Mouse (Mus musculus): ENCODE results near the gene Rab7b. TPM values are rescaled to one million over a fixed set of nuclear protein-coding genes. Genes with fewer than 3 reads are reported as not detected.

The Rab7b gene
- polyA plus RNA-seq, 1 experiment, result 0.96 TPM

DNA sequence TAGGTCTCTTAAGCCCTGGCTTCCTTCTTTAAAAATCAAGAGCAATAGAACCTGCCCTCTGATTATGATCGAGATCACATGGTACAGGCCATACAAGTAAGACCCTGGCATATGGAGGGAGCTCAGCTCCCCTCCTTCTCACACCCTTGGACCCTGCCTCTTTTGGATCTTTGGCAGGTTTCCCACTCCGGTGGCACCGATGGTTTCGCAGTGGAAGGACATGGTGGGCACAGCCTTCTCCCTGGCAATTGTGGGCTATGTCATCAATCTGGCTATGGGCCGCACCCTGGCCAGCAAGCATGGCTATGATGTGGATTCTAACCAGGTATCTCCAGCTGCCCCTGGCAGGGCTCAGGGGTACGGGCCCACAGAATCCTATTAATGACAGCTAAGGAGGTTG is 68.7 kb downstream of the Rab7b start:
- TF ChIP-seq POLR2A (IDR thresholded peaks at IDR 0.05; ENCODE audit: borderline replicate concordance, extremely low read depth, insufficient read depth, insufficient read length, poor library complexity, severe bottlenecking), result no peak
- no peak for TF ChIP-seq CTCF (IDR thresholded peaks at IDR 0.05; ENCODE audit: borderline replicate concordance, extremely low read depth, insufficient read depth, insufficient read length)
- DNase-seq (ENCODE audit: low read depth), result no peak

DNA sequence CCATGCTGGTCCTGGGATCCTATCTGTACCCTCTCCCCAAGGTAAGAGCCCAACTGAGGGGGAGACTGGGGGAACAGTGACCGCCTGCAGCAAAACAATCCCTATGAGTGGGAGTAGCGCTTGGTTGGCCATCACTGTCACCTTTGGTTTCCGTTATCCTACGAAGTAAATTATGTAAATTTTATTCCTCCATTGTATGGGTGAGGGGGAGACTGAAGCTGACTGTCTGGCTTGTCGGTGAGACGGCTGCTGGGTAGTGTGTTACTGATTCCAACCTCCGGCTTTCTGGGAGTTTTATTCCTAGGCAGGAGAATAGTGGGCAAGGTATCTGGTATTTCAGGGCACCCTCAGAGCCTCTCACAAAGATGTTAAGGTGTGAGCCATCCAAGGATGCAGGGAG is 70.3 kb downstream of the Rab7b start:
- no peak for TF ChIP-seq POLR2A (IDR thresholded peaks at IDR 0.05; ENCODE audit: borderline replicate concordance, extremely low read depth, insufficient read depth, insufficient read length, poor library complexity, severe bottlenecking)
- no peak for TF ChIP-seq CTCF (IDR thresholded peaks at IDR 0.05; ENCODE audit: borderline replicate concordance, extremely low read depth, insufficient read depth, insufficient read length)
- no peak for DNase-seq (ENCODE audit: low read depth)

DNA sequence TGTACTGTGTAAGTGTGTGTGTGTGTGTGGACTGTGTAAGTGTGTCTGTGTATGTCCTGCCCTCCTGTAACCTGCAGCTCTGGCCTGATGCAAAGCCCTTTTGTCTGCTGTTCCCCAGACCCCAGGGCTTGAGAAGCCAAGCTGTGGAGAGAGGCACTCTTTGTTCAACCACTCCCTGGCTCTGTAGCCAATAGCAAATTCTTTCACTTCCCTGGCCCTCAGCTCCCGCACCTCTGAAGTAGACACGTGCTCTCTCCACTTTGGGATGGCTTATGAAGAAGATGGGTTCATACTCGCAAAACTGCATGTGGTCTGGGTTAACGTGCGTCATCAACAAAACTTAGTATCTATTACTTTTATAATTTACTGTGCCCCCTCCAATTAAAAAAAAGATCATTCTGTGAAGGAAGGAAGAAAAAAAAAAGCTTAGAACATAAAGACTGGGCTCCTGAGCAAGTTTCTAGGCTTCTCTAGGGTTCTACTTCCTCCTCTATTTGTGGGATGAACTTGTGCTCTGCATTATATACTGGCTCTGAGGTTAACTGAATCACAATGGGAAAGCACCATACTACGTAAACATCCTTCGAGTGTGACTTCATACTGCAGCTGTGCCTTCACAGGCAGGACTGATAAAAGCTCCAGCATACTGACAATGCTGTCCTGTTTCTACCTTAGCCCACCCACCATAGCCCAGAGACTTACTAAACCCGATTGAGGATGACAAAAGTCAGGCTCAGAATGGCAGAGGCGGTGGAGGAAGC is 71.4 kb downstream of the Rab7b start:
- DNase-seq (ENCODE audit: low read depth), result peak; percentile 23

DNA sequence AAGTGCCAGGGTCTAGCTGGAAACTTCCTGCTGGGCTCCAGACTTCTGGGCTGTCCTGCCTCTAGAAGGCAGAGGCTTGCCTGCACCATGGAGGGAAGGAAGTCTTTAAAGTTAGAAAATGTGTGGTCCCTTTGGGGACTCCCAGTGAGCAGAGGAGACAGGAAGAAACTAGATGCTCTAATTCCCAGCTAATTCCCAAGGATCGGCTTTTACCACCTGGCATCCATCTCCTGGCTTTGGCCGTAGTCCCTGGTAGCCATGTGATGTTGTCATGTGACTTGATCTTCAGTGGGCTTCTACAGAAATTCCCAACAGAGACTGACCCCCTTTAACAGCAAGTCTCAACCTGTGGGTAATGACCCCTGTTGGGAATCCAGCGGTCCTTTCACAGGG is 71.9 kb downstream of the Rab7b start:
- TF ChIP-seq POLR2A (IDR thresholded peaks at IDR 0.05; ENCODE audit: borderline replicate concordance, extremely low read depth, insufficient read depth, insufficient read length, poor library complexity, severe bottlenecking), result no peak
- no peak for TF ChIP-seq CTCF (IDR thresholded peaks at IDR 0.05; ENCODE audit: borderline replicate concordance, extremely low read depth, insufficient read depth, insufficient read length)
- DNase-seq (ENCODE audit: low read depth), result no peak

More for the DNA sequence above, 71.4 kb downstream of the Rab7b start:
- TF ChIP-seq POLR2A (IDR thresholded peaks at IDR 0.05; ENCODE audit: borderline replicate concordance, extremely low read depth, insufficient read depth, insufficient read length, poor library complexity, severe bottlenecking) (no peak), CTCF (IDR thresholded peaks at IDR 0.05; ENCODE audit: borderline replicate concordance, extremely low read depth, insufficient read depth, insufficient read length) (no peak)

DNA sequence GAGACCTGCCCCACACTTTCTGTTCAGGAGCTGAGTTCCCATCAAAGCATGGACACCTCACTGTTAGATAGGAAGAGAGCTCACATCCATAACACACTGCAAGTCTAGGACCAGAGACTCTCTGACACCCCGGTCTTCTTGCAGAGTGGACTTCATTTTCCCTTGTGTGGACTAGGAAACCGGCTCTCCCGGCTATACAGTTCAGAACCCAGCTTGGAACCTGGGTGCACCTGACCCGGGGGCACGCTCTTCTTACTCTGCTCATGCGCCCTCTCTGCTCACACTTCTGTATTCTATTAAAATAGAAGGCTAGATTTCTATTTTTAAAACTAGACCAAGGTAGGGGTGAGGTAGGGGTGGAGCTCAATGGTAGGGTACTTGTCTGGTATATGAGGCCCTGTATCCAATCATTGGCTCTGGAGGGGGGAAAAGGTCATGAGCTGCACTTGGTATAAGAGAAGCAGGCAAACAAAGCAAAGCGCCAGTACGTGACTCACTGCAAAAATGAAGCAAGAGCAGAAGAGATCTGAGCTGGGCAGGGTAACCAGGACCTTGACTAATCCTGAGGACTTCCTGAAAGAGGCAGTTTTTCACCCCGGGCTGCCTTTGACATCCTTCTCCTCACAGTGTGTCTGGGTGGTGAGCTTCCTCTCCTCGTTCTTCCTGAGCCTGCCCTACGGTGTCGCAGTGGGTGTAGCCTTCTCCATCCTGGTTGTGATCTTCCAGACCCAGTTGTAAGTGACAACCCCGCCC is 72.8 kb downstream of the Rab7b start:
- DNase-seq (ENCODE audit: low read depth), result no peak

DNA sequence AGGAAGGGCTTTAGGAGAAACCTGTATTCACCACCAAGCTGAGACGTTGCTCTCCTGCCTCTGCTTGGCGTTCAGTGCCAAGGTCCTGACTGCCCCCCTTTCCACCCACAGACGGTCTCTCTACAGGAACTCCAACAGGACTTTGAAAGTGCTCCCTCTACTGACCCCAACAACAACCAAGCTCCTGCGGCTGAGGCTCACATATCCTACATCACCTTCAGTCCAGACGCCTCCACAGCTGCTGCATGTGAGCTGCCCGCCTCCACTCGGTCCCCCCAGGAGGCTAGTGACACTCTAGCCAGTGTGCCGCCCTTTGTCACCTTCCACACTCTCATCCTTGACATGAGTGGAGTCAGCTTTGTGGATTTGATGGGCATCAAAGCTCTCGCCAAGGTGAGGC is 75.2 kb downstream of the Rab7b start:
- TF ChIP-seq CTCF (IDR thresholded peaks at IDR 0.05; ENCODE audit: borderline replicate concordance, extremely low read depth, insufficient read depth, insufficient read length), result no peak
- TF ChIP-seq POLR2A (IDR thresholded peaks at IDR 0.05; ENCODE audit: borderline replicate concordance, extremely low read depth, insufficient read depth, insufficient read length, poor library complexity, severe bottlenecking), result no peak
- no peak for DNase-seq (ENCODE audit: low read depth)

More for the DNA sequence above, 72.8 kb downstream of the Rab7b start:
- TF ChIP-seq CTCF (IDR thresholded peaks at IDR 0.05; ENCODE audit: borderline replicate concordance, extremely low read depth, insufficient read depth, insufficient read length), result no peak
- TF ChIP-seq POLR2A (IDR thresholded peaks at IDR 0.05; ENCODE audit: borderline replicate concordance, extremely low read depth, insufficient read depth, insufficient read length, poor library complexity, severe bottlenecking), result no peak

DNA sequence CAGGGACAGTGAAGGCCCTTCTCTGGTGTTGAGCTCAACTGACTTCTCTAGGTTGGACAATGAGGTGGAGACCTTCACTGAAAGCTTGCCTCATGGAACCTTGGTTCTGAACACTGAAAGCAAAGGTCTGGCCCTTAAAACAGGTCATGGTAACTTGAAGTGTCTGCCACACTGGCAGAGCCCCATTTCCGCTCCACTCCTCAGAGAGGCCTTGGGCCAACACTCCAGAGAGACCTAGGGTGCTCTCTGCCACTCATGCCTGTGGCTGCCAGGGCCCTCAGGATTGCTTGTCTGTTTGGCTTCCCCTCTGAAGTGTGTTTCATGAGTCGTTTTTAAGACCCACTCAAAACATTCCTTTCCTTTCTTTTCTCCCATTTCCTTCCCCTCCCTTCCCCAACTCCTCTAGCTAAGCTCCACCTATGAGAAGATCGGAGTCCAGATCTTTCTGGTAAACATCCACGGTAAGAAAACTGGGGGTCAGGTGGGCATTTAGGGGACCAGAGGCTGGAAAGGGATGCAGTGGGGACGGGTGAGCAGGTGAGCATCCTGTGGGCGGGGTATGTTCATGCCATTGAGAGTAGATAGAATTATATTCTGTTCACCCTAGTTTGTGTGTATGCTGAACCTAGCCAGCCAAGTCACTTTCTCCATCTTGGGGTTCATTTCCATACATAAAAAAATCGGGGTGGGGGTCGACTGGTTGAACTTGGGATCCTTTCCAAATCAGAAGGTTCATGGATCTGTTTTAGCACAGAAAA is 76.3 kb downstream of the Rab7b start:
- DNase-seq (ENCODE audit: low read depth), result no peak
- TF ChIP-seq POLR2A (IDR thresholded peaks at IDR 0.05; ENCODE audit: borderline replicate concordance, extremely low read depth, insufficient read depth, insufficient read length, poor library complexity, severe bottlenecking), result no peak
- TF ChIP-seq CTCF (IDR thresholded peaks at IDR 0.05; ENCODE audit: borderline replicate concordance, extremely low read depth, insufficient read depth, insufficient read length), result no peak

Other genes starting within 250 kb of the Rab7b start
- gene Srgap2, start 161.3 kb upstream of the Rab7b start, polyA plus RNA-seq (2012; rRNA removed), result 31.5 and 51.1 TPM in 2 replicates
- 1.1 and 2.1 TPM in 2 replicates for gene Fam72a, start 160.8 kb upstream of the Rab7b start, polyA plus RNA-seq (2012; rRNA removed)
- not detected in 2 replicates for gene Avpr1b, start 89.5 kb upstream of the Rab7b start, polyA plus RNA-seq (2012; rRNA removed)
- 0.07 TPM in 1 of 2 replicates, not detected in the other for gene Ctse, start 50.4 kb upstream of the Rab7b start, polyA plus RNA-seq (2012; rRNA removed)
- gene Slc26a9, start 55.3 kb downstream of the Rab7b start, polyA plus RNA-seq (2012; rRNA removed), result 0.10 and 0.14 TPM in 2 replicates
- 0.19 and 0.43 TPM in 2 replicates for gene Pm20d1, start 108.7 kb downstream of the Rab7b start, polyA plus RNA-seq (2012; rRNA removed)
- gene Slc41a1, start 138.8 kb downstream of the Rab7b start, polyA plus RNA-seq (2012; rRNA removed), result 21.9 and 25.4 TPM in 2 replicates
- gene Rab29, start 178.5 kb downstream of the Rab7b start, polyA plus RNA-seq (2012; rRNA removed), result 7.3 and 7.8 TPM in 2 replicates
- gene Nucks1, start 221.8 kb downstream of the Rab7b start, polyA plus RNA-seq (2012; rRNA removed), result 41.6 and 58.8 TPM in 2 replicates